Mouse (Mus musculus) heart, embryonic 10.5 days (tissue): ENCODE results near the gene Nutm2. TPM values are rescaled to one million over a fixed set of nuclear protein-coding genes. Genes with fewer than 3 reads are reported as not detected.
"Not testable (repeated sequence)": the region's sequence is repeated elsewhere in the genome, so short reads cannot be mapped to it uniquely, and the experiment has no call there.

Experiments
- DNase-seq: peaks from one replicate; pipeline ENCODE4 v3.0.0-alpha.2; 2017; ENCODE audit warnings: low spot score
- H3K27ac ChIP-seq: fragments of 300-500 bp; sonication (generic); 2 replicates; pipeline ENCODE4 v1.5.1; 2016; ENCODE audit warnings: mild to moderate bottlenecking
- H3K27me3 ChIP-seq: fragments of 300-500 bp; sonication (generic); 2 replicates; pipeline ENCODE4 v1.6.1; 2016; ENCODE audit warnings: mild to moderate bottlenecking; ENCODE audit not compliant: poor library complexity, insufficient read depth, severe bottlenecking
- H3K36me3 ChIP-seq: fragments of 300-500 bp; sonication (generic); 2 replicates; pipeline ENCODE4 v1.6.1; 2016; ENCODE audit warnings: mild to moderate bottlenecking, moderate library complexity
- H3K4me1 ChIP-seq: fragments of 300-500 bp; sonication (generic); 2 replicates; pipeline ENCODE4 v1.6.1; 2016; ENCODE audit warnings: mild to moderate bottlenecking
- H3K4me3 ChIP-seq: fragments of 300-500 bp; sonication (generic); 2 replicates; pipeline ENCODE4 v1.5.1; 2016; ENCODE audit warnings: mild to moderate bottlenecking, moderate library complexity
- H3K9me3 ChIP-seq: fragments of 300-500 bp; sonication (generic); 2 replicates; pipeline ENCODE4 v1.6.1; 2016; ENCODE audit warnings: mild to moderate bottlenecking, moderate library complexity
- WGBS: fragments of 180-500 bp; shearing (Covaris S2); methylation state at CpG from one replicate; pipeline ENCODE4 v1.1.7; 2016; 5-methylcytosine and 5-hydroxymethylcytosine counted together
- polyA plus RNA-seq: library from polyadenylated mRNA; unstranded; fragments of >200 nt; fragmentation: Nextera tagmentation; extraction: Ambion mirVana; gene quantifications from 2 replicates; pipeline ENCODE4 v1.2.1, GENCODE M21; 2016

Gene Nutm2
- polyA plus RNA-seq, 1 experiment from 2014 or later: not detected

- H3K36me3 ChIP-seq, H3K27ac ChIP-seq, H3K4me3 ChIP-seq, H3K4me1 ChIP-seq, DNase-seq, H3K9me3 ChIP-seq, H3K27me3 ChIP-seq: not testable (repeated sequence)
These were observed 21.4 kb downstream of the Nutm2 start for GRCm38 (mm10) chr13:50488510-50488909.

- not testable (repeated sequence) for H3K4me3 ChIP-seq, H3K27ac ChIP-seq, H3K36me3 ChIP-seq, H3K27me3 ChIP-seq, DNase-seq, H3K9me3 ChIP-seq, H3K4me1 ChIP-seq
- 82% methylated on average over 9 of the region's 9 CpGs for WGBS
These were observed 43.6 kb downstream of the Nutm2 start for GRCm38 (mm10) chr13:50510470-50511343.

Other genes with a start within 250 kb of the Nutm2 start
- gene Gm906, start 217.0 kb upstream of the Nutm2 start, polyA plus RNA-seq: not detected in 2 replicates
- 29.4 and 35.7 TPM in 2 replicates for gene Fbxw17, start 49.4 kb upstream of the Nutm2 start, polyA plus RNA-seq
- gene Gm47429, start 23.4 kb upstream of the Nutm2 start, polyA plus RNA-seq: not detected in 2 replicates
- gene Gm904, start 175.9 kb downstream of the Nutm2 start, polyA plus RNA-seq: not detected in 2 replicates
- gene Gm8765, start 231.0 kb downstream of the Nutm2 start, polyA plus RNA-seq: not detected in 2 replicates